Mouse (Mus musculus): ENCODE measurements around the gene Fat4.

Fat4 gene

GRCm38 (mm10) chr3:38907676-38908425 is 21.1 kb downstream of the Fat4 start:
- no peak for DNase-seq (ENCODE audit: extremely low spot score)

- no peak for DNase-seq (ENCODE audit: extremely low spot score)
Observed at GRCm38 (mm10) chr3:38908426-38909111, 21.8 kb downstream of the Fat4 start.

GRCm38 (mm10) chr3:38912768-38913487 is 26.2 kb downstream of the Fat4 start:
- no peak for DNase-seq (ENCODE audit: extremely low spot score)

- no peak for DNase-seq (ENCODE audit: extremely low spot score)
Observed at GRCm38 (mm10) chr3:38913488-38914105, 26.9 kb downstream of the Fat4 start.

- no peak for DNase-seq (ENCODE audit: extremely low spot score)
Observed at GRCm38 (mm10) chr3:38918926-38919325, 32.2 kb downstream of the Fat4 start.

- no peak for DNase-seq (ENCODE audit: extremely low spot score)
Observed at GRCm38 (mm10) chr3:38921031-38921430, 34.3 kb downstream of the Fat4 start.

GRCm38 (mm10) chr3:38923251-38923686 is 36.5 kb downstream of the Fat4 start:
- no peak for DNase-seq (ENCODE audit: extremely low spot score)

GRCm38 (mm10) chr3:38928076-38928686 is 41.4 kb downstream of the Fat4 start:
- no peak for DNase-seq (ENCODE audit: extremely low spot score)

- no peak for DNase-seq (ENCODE audit: extremely low spot score)
Observed at GRCm38 (mm10) chr3:38928751-38929150, 42.0 kb downstream of the Fat4 start.

GRCm38 (mm10) chr3:38934780-38935179 is 48.0 kb downstream of the Fat4 start:
- DNase-seq (ENCODE audit: extremely low spot score), result no peak

- no peak for DNase-seq (ENCODE audit: extremely low spot score)
Observed at GRCm38 (mm10) chr3:38936485-38936884, 49.7 kb downstream of the Fat4 start.

- no peak for DNase-seq (ENCODE audit: extremely low spot score)
Observed at GRCm38 (mm10) chr3:38937159-38937558, 50.4 kb downstream of the Fat4 start.

GRCm38 (mm10) chr3:38938136-38938535 is 51.4 kb downstream of the Fat4 start:
- no peak for DNase-seq (ENCODE audit: extremely low spot score)

- DNase-seq (ENCODE audit: extremely low spot score), result no peak
Observed at GRCm38 (mm10) chr3:38939573-38939972, 52.8 kb downstream of the Fat4 start.

- no peak for DNase-seq (ENCODE audit: extremely low spot score)
Observed at GRCm38 (mm10) chr3:38940327-38940726, 53.6 kb downstream of the Fat4 start.

- DNase-seq (ENCODE audit: extremely low spot score), result no peak
Observed at GRCm38 (mm10) chr3:38945157-38945556, 58.4 kb downstream of the Fat4 start.

- DNase-seq (ENCODE audit: extremely low spot score), result no peak
Observed at GRCm38 (mm10) chr3:38947706-38948105, 61.0 kb downstream of the Fat4 start.

- no peak for DNase-seq (ENCODE audit: extremely low spot score)
Observed at GRCm38 (mm10) chr3:38952602-38953001, 65.9 kb downstream of the Fat4 start.

- no peak for DNase-seq (ENCODE audit: extremely low spot score)
Observed at GRCm38 (mm10) chr3:38954196-38954595, 67.5 kb downstream of the Fat4 start.

- DNase-seq (ENCODE audit: extremely low spot score), result no peak
Observed at GRCm38 (mm10) chr3:38956012-38956648, 69.4 kb downstream of the Fat4 start.

- DNase-seq (ENCODE audit: extremely low spot score), result no peak
Observed at GRCm38 (mm10) chr3:38957186-38957585, 70.4 kb downstream of the Fat4 start.

Data from embryo, embryonic 9.5 days (tissue).